Mouse (Mus musculus): ENCODE data around the gene Foxm1.

DNA sequence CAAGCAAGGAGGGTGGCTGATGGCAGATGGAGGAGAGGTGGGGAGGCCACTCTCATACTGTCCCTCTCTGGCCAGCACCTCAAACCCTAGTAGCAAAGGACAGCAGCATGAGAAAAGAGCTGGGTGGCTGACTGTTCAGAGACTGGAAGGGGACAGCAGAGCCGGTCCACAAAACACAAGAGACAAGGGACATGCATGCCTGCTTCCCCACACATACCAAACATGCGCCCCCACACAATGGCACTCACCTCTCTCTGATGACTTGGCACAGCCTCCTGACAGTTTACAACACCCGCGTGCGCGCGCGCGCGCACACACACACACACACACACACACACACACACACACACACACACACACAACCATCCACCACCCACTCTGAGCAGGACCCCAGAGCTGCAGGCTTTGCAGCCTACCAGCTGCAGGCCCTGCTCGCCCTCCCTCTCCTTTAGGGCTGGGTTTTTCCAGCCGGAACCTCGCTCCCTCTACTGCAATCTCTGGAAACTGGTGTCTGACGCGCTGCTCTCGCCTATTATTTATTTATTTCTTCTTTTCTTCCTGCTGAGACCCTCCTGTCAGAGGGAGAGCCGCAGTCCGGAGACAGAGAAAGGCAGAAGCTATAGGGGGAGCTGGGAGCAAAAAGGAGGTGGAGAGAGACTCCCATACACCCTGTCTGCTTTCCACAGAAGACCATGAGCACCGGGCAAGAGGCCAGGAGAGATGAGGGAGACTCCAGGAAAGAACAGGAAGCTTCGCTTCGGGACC, 36.8 kb downstream of the Foxm1 start:
- no peak for TF ChIP-seq EP300 (IDR thresholded peaks at IDR 0.05; ENCODE audit: low read depth in 1 of 2, low read length in 2 of 2)
- no peak for TF ChIP-seq SMC3 (IDR thresholded peaks at IDR 0.05; ENCODE audit: low read depth, low read length)
- TF ChIP-seq CTCF (IDR thresholded peaks at IDR 0.05 in 2 of 3, conservative IDR thresholded peaks at IDR 0.05 in 1 of 3; ENCODE audit: control insufficient read depth in 1 of 3, insufficient read depth in 1 of 3, low read depth in 2 of 3, low read length in 3 of 3, poor library complexity in 1 of 3, severe bottlenecking in 1 of 3), result no peak
- no peak for TF ChIP-seq POLR2A (IDR thresholded peaks at IDR 0.05; ENCODE audit: control insufficient read depth in 1 of 2, insufficient read depth in 1 of 2, low read depth in 1 of 2, low read length in 2 of 2, poor library complexity in 1 of 2)
- TF ChIP-seq USF2 (IDR thresholded peaks at IDR 0.05; ENCODE audit: borderline replicate concordance in 1 of 2, insufficient read depth in 1 of 2, low read depth in 1 of 2, low read length in 2 of 2), result no peak
- no peak for TF ChIP-seq MAX (IDR thresholded peaks at IDR 0.05; ENCODE audit: low read length)
- TF ChIP-seq TCF12 (IDR thresholded peaks at IDR 0.05; ENCODE audit: low read depth, low read length), result no peak
- no peak for TF ChIP-seq ZKSCAN1 (IDR thresholded peaks at IDR 0.05; ENCODE audit: low read depth, low read length)
- no peak for TF ChIP-seq ZMIZ1 (IDR thresholded peaks at IDR 0.05; ENCODE audit: low read depth, low read length)
- no peak for TF ChIP-seq CHD1 (IDR thresholded peaks at IDR 0.05; ENCODE audit: low read depth, low read length)
- no peak for TF ChIP-seq HCFC1 (IDR thresholded peaks at IDR 0.05; ENCODE audit: low read depth, low read length)
